Mouse (Mus musculus): ENCODE results near the gene Gm6793. TPM values are rescaled to one million over a fixed set of nuclear protein-coding genes. Genes with fewer than 3 reads are reported as not detected.

The Gm6793 gene
- polyA plus RNA-seq, 1 experiment = not detected

DNA sequence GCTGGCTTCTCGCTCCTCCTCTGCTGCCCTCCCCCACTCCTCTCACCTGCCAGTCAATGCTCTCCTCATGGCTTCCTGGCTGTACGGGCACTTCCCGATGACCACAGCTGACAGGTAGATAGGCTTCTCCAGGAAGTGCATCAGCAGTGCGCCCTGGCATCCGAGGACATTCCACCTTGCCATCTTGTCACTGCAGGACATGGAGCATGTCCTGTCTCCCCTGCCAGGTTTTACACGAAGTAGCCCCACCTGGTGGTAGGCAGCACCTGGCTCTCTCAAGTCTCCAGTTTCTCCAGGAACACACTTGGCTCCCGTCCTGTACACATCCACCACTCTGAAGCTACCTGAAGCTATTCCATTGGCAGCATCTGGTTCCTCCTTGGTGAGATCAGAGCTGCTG lies 32.7 kb downstream of the Gm6793 start:
- H3K27me3 ChIP-seq (ENCODE audit: control insufficient read depth, insufficient read depth, low read length) = no peaks in the 10 kb centered on the region
- 0 out of 2 replicates have a peak overlapping the region, but pooled peaks have one; percentile 1 for H3K27ac ChIP-seq (ENCODE audit: insufficient read depth, low read length)
- peak; percentile 70 to 79 for DNase-seq
- no peak overlapping the region for H3K4me3 ChIP-seq (replicated peaks; ENCODE audit: insufficient read depth, low read depth, low read length)
- 19% methylated on average over 7 of the region's 7 CpGs for WGBS
- TF ChIP-seq POLR2A (IDR thresholded peaks at IDR 0.05; ENCODE audit: borderline replicate concordance, insufficient read depth, low read length) = no peak
- TF ChIP-seq CTCF (IDR thresholded peaks at IDR 0.05; ENCODE audit: borderline replicate concordance, insufficient read depth, low read depth, low read length) = peak; percentile 70
- peaks cover 6% of the 10 kb centered on the region for H3K4me1 ChIP-seq (ENCODE audit: control insufficient read depth, insufficient read depth, low read length)

DNA sequence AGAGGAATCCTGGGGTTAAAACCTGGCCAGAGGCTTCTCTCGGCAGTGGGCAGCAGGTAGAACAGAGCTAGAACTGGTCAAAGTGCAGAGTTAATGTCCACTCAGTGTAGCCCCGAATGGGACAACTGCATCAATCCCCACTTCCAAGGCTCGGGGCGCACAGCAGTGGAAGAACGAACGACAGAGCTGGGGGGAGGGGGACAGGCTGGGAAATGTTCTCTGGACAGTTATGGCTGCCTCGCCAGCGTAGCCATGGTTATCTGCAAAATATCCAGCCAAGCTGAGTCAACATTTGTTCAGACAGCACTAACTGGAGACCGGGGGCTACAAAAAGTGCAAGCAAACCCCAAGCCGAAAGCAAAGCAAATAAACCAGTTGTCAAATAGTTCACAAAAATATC lies 36.7 kb downstream of the Gm6793 start:
- no peak overlapping the region for H3K4me3 ChIP-seq (replicated peaks; ENCODE audit: insufficient read depth, low read depth, low read length)
- H3K27me3 ChIP-seq (ENCODE audit: control insufficient read depth, insufficient read depth, low read length) = no peaks in the 10 kb centered on the region
- no peak for DNase-seq
- TF ChIP-seq CTCF (IDR thresholded peaks at IDR 0.05; ENCODE audit: borderline replicate concordance, insufficient read depth, low read depth, low read length) = no peak
- peaks cover 6% of the 10 kb centered on the region for H3K4me1 ChIP-seq (ENCODE audit: control insufficient read depth, insufficient read depth, low read length)
- 55% methylated on average over 10 of the region's 10 CpGs for WGBS
- H3K27ac ChIP-seq (ENCODE audit: insufficient read depth, low read length) = no peak overlapping the region

DNA sequence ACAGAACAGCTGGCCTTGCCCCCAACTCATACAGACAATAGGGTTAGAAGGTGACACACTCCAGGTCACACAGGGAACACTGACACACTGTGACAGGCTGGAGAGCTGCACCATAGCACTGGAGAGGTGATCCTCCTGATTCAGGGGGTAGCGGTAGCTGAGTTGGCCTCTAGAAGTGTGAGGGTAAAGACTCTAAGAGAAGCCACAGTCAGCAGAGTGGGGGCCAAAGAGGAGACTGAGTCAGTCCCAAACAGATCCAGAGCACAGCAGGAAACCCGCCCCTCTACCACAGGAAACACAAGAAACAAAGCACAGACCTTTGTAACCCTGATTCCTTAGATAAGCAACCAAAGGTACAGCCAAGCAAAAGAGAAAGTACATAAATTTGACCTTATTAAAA lies 38.5 kb downstream of the Gm6793 start:
- no peak for TF ChIP-seq CTCF (IDR thresholded peaks at IDR 0.05; ENCODE audit: borderline replicate concordance, insufficient read depth, low read depth, low read length)
- no peak for TF ChIP-seq POLR2A (IDR thresholded peaks at IDR 0.05; ENCODE audit: borderline replicate concordance, insufficient read depth, low read length)
- H3K27me3 ChIP-seq (ENCODE audit: control insufficient read depth, insufficient read depth, low read length) = no peaks in the 10 kb centered on the region
- no peak overlapping the region for H3K4me3 ChIP-seq (replicated peaks; ENCODE audit: insufficient read depth, low read depth, low read length)
- no peak for DNase-seq
- WGBS = 88% methylated on average over 2 of the region's 2 CpGs
- no peaks in the 10 kb centered on the region for H3K4me1 ChIP-seq (ENCODE audit: control insufficient read depth, insufficient read depth, low read length)
- no peak overlapping the region for H3K27ac ChIP-seq (ENCODE audit: insufficient read depth, low read length)

DNA sequence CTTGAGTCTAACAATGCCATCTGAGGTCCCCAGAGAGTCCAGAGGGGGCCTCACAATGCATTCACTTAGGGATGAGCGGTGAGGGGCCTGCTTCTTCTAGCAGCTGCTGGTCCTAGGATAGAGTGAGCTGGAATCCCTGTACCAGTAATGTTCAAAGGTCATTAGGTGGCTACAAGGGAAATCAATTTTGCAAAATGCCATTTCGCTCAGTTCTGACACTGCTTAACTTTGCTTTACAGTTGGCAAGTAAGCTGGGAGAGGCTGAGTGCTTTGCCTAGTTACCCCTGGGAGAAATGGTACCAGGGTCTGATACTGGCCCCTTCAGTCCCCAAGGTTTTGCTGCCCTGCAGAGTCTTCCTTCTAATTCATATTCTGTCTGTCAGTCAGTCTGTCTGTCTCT lies 39.1 kb downstream of the Gm6793 start:
- DNase-seq = no peak
- 96% methylated on average over 2 of the region's 2 CpGs for WGBS
- TF ChIP-seq POLR2A (IDR thresholded peaks at IDR 0.05; ENCODE audit: borderline replicate concordance, insufficient read depth, low read length) (no peak), CTCF (IDR thresholded peaks at IDR 0.05; ENCODE audit: borderline replicate concordance, insufficient read depth, low read depth, low read length) (no peak)
- Histone ChIP-seq H3K27ac (ENCODE audit: insufficient read depth, low read length) (no peak overlapping the region), H3K4me3 (replicated peaks; ENCODE audit: insufficient read depth, low read depth, low read length) (no peak overlapping the region), H3K4me1 (ENCODE audit: control insufficient read depth, insufficient read depth, low read length) (no peaks in the 10 kb centered on the region), H3K27me3 (ENCODE audit: control insufficient read depth, insufficient read depth, low read length) (no peaks in the 10 kb centered on the region)

DNA sequence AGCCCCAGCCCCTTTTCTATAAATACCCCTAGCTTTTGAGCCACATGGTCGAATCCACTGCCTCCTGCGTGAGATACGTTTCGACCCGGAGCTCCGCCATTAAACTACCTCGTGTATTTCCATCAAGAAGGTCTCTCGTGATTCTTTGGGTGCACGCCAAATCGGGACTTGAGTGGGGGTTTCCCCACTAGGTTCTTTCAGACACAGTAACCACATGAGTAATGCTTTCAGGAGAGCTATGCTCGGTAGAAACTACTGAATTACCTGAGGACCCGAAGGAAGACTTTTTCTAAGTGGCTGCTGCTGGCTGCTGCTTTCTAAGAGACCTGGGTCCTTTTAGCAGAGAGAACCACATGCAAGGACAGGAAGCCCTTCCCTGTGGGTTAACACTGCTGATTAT lies 40.7 kb downstream of the Gm6793 start:
- 96% methylated on average over 12 of the region's 12 CpGs for WGBS
- no peak for DNase-seq
- Histone ChIP-seq H3K4me1 (ENCODE audit: control insufficient read depth, insufficient read depth, low read length) (no peaks in the 10 kb centered on the region), H3K27ac (ENCODE audit: insufficient read depth, low read length) (no peak overlapping the region), H3K27me3 (ENCODE audit: control insufficient read depth, insufficient read depth, low read length) (no peaks in the 10 kb centered on the region), H3K4me3 (replicated peaks; ENCODE audit: insufficient read depth, low read depth, low read length) (no peak overlapping the region)
- TF ChIP-seq POLR2A (IDR thresholded peaks at IDR 0.05; ENCODE audit: borderline replicate concordance, insufficient read depth, low read length) (no peak), CTCF (IDR thresholded peaks at IDR 0.05; ENCODE audit: borderline replicate concordance, insufficient read depth, low read depth, low read length) (no peak)

DNA sequence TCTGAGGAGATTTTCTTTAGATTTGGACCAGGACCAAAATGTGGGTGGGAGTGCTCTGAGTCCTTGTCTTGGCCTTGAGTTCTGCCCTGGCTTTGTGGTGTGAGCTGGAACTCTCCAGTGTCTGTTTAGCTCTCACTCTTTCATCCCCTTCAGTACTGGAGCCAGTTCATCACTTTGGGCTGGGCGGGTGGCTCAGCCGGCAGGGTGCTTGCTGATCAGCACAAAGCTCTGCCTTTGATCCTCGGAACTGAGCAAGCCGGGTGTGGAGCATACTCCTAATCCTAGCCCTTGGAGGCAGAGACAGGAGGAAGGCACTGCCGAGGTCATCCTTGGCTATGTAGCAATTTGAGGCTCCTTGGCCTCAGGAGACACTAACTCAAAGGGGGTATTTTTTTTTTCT lies 45.8 kb downstream of the Gm6793 start:
- 45% methylated on average over 5 of the region's 5 CpGs for WGBS
- TF ChIP-seq CTCF (IDR thresholded peaks at IDR 0.05; ENCODE audit: borderline replicate concordance, insufficient read depth, low read depth, low read length) = no peak
- TF ChIP-seq POLR2A (IDR thresholded peaks at IDR 0.05; ENCODE audit: borderline replicate concordance, insufficient read depth, low read length) = no peak
- peaks cover 2% of the 10 kb centered on the region; the same call in 1 of the 2 replicates for H3K4me1 ChIP-seq (ENCODE audit: control insufficient read depth, insufficient read depth, low read length)
- no peak overlapping the region for H3K27ac ChIP-seq (ENCODE audit: insufficient read depth, low read length)
- no peaks in the 10 kb centered on the region for H3K27me3 ChIP-seq (ENCODE audit: control insufficient read depth, insufficient read depth, low read length)
- no peak overlapping the region for H3K4me3 ChIP-seq (replicated peaks; ENCODE audit: insufficient read depth, low read depth, low read length)
- DNase-seq = no peak

DNA sequence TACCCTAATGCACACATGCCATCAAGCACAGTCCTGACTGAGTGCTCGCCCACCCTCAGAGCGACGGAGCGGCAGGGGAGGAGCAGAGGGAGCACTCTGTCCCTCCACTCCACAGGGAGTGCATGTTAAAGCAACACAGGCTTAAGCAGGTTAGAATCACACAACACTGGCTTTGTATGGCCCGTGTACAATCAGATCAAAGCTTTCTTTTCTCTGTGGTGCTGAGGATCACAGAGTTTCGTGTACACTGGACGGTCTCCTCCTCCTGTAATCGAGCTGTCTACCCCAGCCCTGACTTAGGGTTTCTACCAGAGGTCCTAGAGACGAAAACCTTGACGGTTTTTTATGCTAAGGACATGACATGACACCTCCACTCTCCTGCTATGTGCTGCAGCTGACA lies 46.3 kb downstream of the Gm6793 start:
- TF ChIP-seq POLR2A (IDR thresholded peaks at IDR 0.05; ENCODE audit: borderline replicate concordance, insufficient read depth, low read length) (no peak), CTCF (IDR thresholded peaks at IDR 0.05; ENCODE audit: borderline replicate concordance, insufficient read depth, low read depth, low read length) (no peak)
- no peak overlapping the region for H3K27ac ChIP-seq (ENCODE audit: insufficient read depth, low read length)
- WGBS = 83% methylated on average over 10 of the region's 10 CpGs
- peaks cover 2% of the 10 kb centered on the region; the same call in 1 of the 2 replicates for H3K4me1 ChIP-seq (ENCODE audit: control insufficient read depth, insufficient read depth, low read length)
- no peak overlapping the region for H3K4me3 ChIP-seq (replicated peaks; ENCODE audit: insufficient read depth, low read depth, low read length)
- DNase-seq = no peak
- H3K27me3 ChIP-seq (ENCODE audit: control insufficient read depth, insufficient read depth, low read length) = no peaks in the 10 kb centered on the region

DNA sequence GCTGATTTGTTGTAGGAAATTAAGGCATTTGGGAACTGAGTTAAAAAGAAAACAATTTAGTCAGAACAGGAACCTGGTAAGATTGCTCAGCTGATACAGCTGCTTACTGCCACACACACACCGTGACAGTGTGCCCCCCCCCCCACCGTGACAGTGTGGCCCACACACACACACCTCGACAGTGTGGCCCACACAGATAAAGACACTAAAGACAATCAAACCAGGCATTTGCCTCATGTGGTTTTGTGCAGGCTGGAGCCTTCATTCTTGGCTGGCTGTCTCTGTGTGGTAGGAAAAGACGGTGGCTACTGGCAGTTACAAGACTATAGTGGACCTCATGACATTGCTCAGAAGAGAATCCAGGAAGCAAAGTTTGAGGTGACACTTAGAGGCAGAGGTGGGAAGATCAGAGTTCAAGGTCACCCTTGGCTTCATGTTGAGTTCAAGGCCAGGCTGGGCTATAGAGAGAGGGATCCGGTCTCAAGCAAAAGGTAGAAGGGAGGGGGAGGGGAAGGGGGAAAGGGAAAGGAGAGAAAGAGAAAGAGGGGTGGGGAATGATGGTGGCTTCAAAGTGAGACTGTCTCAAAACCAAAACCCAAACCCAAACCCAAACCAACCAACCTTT lies 47.5 kb downstream of the Gm6793 start:
- Histone ChIP-seq H3K4me3 (replicated peaks; ENCODE audit: insufficient read depth, low read depth, low read length) (no peak overlapping the region), H3K27me3 (ENCODE audit: control insufficient read depth, insufficient read depth, low read length) (no peaks in the 10 kb centered on the region), H3K27ac (ENCODE audit: insufficient read depth, low read length) (no peak overlapping the region), H3K4me1 (ENCODE audit: control insufficient read depth, insufficient read depth, low read length) (peaks cover 2% of the 10 kb centered on the region; the same call in 1 of the 2 replicates)
- no peak for DNase-seq
- TF ChIP-seq CTCF (IDR thresholded peaks at IDR 0.05; ENCODE audit: borderline replicate concordance, insufficient read depth, low read depth, low read length) (no peak), POLR2A (IDR thresholded peaks at IDR 0.05; ENCODE audit: borderline replicate concordance, insufficient read depth, low read length) (no peak)
- WGBS = 77% methylated on average over 5 of the region's 5 CpGs
